Mouse (Mus musculus) G1E (cell line): ENCODE results near the gene Mrln.

ENCODE experiments used
- CTCF ChIP-seq: IDR thresholded peaks from 2 replicates; pipeline ENCODE4 v1.5.1; 2012; ENCODE audit warnings: low read depth, low read length, inconsistent platforms, mixed read lengths
- TAL1 ChIP-seq: conservative IDR thresholded peaks from 2 replicates; pipeline ENCODE4 v1.6.1; 2012; ENCODE audit warnings: low read depth, low read length, inconsistent platforms, mixed read lengths

DNA sequence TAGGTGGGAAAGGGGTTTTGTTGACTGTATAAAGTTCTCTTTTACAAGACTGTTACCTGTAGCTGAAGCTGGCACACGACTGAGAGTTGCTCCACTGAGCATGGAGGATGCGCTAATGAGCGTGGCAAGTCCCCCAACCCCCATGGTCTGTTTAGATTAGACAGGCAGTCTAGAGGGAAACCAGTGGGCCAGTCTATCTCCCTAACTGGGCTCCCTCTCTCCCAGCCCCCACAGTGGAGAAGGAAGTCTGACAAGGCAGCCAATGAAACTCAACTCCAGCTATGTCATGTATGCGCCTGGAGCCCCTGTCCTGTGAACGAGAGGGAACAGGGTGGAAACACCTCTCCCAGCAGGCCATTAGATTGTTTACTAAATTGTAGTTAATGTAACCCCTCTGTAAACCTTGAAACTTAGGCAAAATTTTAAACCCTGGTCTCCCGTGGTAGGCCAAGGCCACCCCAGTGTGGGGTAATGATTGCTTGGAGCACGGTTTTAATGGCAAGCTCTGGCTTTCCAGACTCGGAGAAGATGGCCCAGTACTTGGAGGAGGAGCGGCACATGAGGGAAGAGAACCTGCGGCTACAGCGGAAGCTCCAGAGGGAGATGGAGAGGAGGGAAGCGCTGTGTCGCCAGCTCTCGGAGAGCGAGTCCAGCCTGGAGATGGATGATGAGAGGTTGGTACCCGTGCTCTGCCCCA lies 29.8 kb upstream of the Mrln start:
- TF ChIP-seq CTCF (no peak), TAL1 (no peak)
